Mouse (Mus musculus) intestine, embryonic 14.5 days (tissue): Measurements from ENCODE around the gene Tmem135. TPM values are rescaled to one million over a fixed set of nuclear protein-coding genes. Genes with fewer than 3 reads are reported as not detected.

Source experiments
- ATAC-seq: fragments of 200-750 bp; cut with Nextera tagmentation; replicated peaks from 2 replicates; pipeline ENCODE4 v1.8.0; 2017; ENCODE audit warnings: low read depth, moderate number of reproducible peaks, moderate TSS enrichment, moderate library complexity; ENCODE audit not compliant: low FRiP score, low TSS enrichment
- DNase-seq: peaks from one replicate; pipeline ENCODE4 v3.0.0-alpha.2; 2018; ENCODE audit warnings: low spot score
- H3K27ac ChIP-seq: fragments of 300-500 bp; sonication (generic); 2 replicates; pipeline ENCODE4 v1.5.1; 2014; ENCODE audit warnings: low read depth, mild to moderate bottlenecking, control low read depth
- H3K27me3 ChIP-seq: fragments of 300-500 bp; sonication (generic); replicated peaks from 2 replicates; pipeline ENCODE4 v1.6.1; 2014; ENCODE audit warnings: low read length, control low read depth; ENCODE audit not compliant: control insufficient read depth, insufficient read depth
- H3K36me3 ChIP-seq: fragments of 300-500 bp; sonication (generic); 2 replicates; pipeline ENCODE4 v1.6.1; 2014; ENCODE audit warnings: low read length, control low read depth; ENCODE audit not compliant: control insufficient read depth, insufficient read depth
- H3K4me1 ChIP-seq: fragments of 300-500 bp; sonication (generic); replicated peaks from 2 replicates; pipeline ENCODE4 v1.6.1; 2014; ENCODE audit warnings: low read length, control low read depth, mixed read lengths; ENCODE audit not compliant: control insufficient read depth, insufficient read depth
- H3K4me2 ChIP-seq: fragments of 300-500 bp; sonication (generic); 2 replicates; pipeline ENCODE4 v1.6.1; 2014; ENCODE audit warnings: low read length
- H3K4me3 ChIP-seq: fragments of 300-500 bp; sonication (generic); 2 replicates; pipeline ENCODE4 v1.5.1; 2014; ENCODE audit warnings: low read depth, low read length, control low read depth, mixed read lengths
- H3K9ac ChIP-seq: fragments of 300-500 bp; sonication (generic); 2 replicates; pipeline ENCODE4 v1.6.1; 2014; ENCODE audit warnings: mild to moderate bottlenecking, low read length
- H3K9me3 ChIP-seq: fragments of 300-500 bp; sonication (generic); 2 replicates; pipeline ENCODE4 v1.6.1; 2016; ENCODE audit warnings: low read length, control low read depth; ENCODE audit not compliant: control insufficient read depth
- WGBS: fragments of 180-500 bp; shearing (Covaris S2); extraction: QIAGEN DNeasy Blood & Tissue Kit; methylation state at CpG from one replicate; pipeline ENCODE4 v1.1.7; 2014; 5-methylcytosine and 5-hydroxymethylcytosine counted together
- polyA plus RNA-seq: library from polyadenylated mRNA; unstranded; fragments of >200 nt; fragmentation: Nextera tagmentation; extraction: Ambion mirVana; gene quantifications from 2 replicates; pipeline ENCODE4 v1.2.1, GENCODE M21; 2014

The Tmem135 gene
- polyA plus RNA-seq, 1 experiment from 2014 or later, result 30.4 TPM

DNA sequence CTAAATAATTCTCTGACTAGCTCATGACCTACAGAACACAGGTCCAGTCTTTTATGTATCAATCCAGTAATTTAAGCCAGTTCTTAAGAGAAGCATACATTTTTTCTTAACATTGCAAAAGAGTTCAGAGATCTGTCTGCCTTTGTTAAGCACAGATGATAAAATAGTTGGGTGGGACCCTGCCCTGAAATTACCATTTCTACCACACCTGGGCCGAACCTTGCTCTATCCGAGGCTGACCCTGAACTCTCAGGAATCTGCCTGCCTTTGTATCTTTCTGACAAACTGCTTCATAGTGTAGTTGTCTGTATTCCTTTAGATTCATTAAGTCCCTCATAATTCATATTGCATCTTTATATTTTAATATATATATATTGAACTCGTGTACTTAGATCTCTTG is 87.9 kb downstream of the Tmem135 start:
- WGBS, result 86% methylated on average over 3 of the region's 3 CpGs
- no peak overlapping the region for H3K27ac ChIP-seq
- no peak overlapping the region for H3K4me3 ChIP-seq
- H3K36me3 ChIP-seq, result peaks cover 8% of the 10 kb centered on the region; the same call in 1 of the 2 replicates
- no peak for ATAC-seq
- no peaks in the 10 kb centered on the region for H3K27me3 ChIP-seq
- no peak overlapping the region for H3K4me2 ChIP-seq
- H3K9ac ChIP-seq, result no peak overlapping the region
- H3K4me1 ChIP-seq, result no peaks in the 10 kb centered on the region
- no peak for DNase-seq
- H3K9me3 ChIP-seq, result no peaks in the 10 kb centered on the region; the same call in 1 of the 2 replicates

DNA sequence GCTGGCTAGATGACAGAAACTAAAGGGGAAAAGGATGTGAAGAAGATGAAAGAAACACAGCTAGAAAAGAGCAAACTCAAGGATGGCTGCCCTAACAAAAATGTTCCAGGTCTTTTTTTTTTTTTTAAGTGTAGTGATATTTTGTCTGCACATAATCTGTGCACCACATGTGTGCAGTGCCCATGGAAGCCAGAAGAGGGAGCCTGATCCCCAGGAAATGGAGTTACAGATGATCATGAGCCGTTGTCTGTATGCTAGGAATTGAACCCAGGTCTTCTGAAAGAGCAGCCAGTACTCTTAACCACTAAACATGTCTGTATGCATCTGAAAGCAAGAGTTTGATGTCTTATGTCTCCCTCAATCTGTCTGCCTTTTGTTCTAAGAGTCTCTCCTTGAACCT is 92.5 kb downstream of the Tmem135 start:
- H3K27me3 ChIP-seq, result no peaks in the 10 kb centered on the region
- DNase-seq (no peak), ATAC-seq (no peak)
- H3K27ac ChIP-seq, result no peak overlapping the region
- no peak overlapping the region for H3K4me2 ChIP-seq
- no peak overlapping the region for H3K9ac ChIP-seq
- WGBS, result 96% methylated on average over 1 of the region's 1 CpGs
- H3K36me3 ChIP-seq, result peaks cover 8% of the 10 kb centered on the region; the same call in 1 of the 2 replicates
- no peaks in the 10 kb centered on the region for H3K4me1 ChIP-seq
- H3K4me3 ChIP-seq, result no peak overlapping the region
- no peaks in the 10 kb centered on the region; the same call in 1 of the 2 replicates for H3K9me3 ChIP-seq

DNA sequence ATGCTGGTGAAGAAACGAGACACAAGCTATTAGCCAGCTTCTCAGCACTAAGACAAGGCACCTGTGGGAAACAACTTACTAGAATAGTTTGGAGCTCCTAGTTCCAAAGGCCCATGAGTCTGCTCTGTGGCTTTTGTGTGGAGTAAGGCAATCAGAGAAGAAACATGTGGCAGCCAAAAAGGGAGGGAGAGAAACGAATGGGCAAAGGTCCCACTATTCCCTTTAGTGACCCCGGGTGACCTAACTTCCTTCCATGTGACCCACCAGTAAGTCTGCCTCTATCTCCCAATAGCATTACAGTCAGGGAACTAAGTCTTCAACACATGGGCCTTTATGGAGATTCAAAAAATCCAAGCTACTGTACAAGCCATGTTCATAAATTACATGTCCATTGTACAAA is 95.1 kb downstream of the Tmem135 start:
- Histone ChIP-seq H3K36me3 (peaks cover 8% of the 10 kb centered on the region; the same call in 1 of the 2 replicates), H3K4me3 (no peak overlapping the region), H3K27ac (no peak overlapping the region), H3K9ac (no peak overlapping the region), H3K4me1 (no peaks in the 10 kb centered on the region), H3K9me3 (no peaks in the 10 kb centered on the region; the same call in 1 of the 2 replicates), H3K4me2 (no peak overlapping the region), H3K27me3 (no peaks in the 10 kb centered on the region)
- ATAC-seq (no peak), DNase-seq (no peak)
- 70% methylated on average over 3 of the region's 3 CpGs for WGBS

DNA sequence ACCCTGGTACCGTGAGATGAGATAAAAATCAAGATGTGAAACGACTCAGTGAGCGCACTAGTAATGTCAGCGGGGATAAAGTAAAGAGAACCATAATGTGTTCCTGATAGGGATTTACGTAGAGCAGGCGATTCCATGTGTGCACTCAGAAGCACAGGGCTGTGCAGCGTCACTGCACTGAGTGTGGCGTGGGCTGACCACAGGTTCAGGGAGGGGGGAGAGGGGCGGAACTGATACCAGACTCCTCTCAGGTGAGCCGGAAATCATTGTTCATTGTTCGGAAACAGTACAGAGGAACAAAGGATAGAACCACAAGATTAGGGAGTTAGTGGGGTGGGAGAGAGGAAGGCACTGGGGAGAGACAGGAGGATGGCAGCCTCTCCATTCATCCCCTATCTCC is 95.8 kb downstream of the Tmem135 start:
- no peak for ATAC-seq
- H3K27ac ChIP-seq, result no peak overlapping the region

DNA sequence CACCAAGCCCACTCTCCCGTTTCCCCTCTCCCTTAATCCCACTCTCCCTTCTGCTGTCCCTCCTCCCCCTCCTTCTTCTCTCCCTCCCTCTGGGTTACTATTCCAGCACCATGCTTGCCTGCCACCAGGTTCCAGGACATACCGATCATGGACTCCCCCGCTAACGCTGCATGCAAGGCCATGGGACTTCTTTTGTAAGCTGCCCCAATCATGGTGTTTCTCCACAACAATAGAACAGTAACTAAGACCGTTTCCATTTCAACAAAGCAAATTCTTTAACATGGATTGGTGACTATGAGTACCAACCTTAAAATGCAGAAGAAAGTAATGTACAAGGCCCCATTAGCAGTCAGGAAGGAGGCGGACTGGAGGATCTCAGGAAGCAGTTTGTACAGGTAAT is 97.2 kb downstream of the Tmem135 start:
- no peaks in the 10 kb centered on the region; the same call in 1 of the 2 replicates for H3K9me3 ChIP-seq
- no peaks in the 10 kb centered on the region for H3K4me1 ChIP-seq
- 89% methylated on average over 6 of the region's 6 CpGs for WGBS
- ATAC-seq (no peak), DNase-seq (no peak)
- H3K4me2 ChIP-seq, result no peak overlapping the region
- H3K4me3 ChIP-seq, result no peak overlapping the region
- no peak overlapping the region for H3K9ac ChIP-seq
- H3K27ac ChIP-seq, result no peak overlapping the region
- H3K36me3 ChIP-seq, result no peaks in the 10 kb centered on the region; the same call in none of the 2 replicates
- no peaks in the 10 kb centered on the region for H3K27me3 ChIP-seq

More for the DNA sequence above, 95.8 kb downstream of the Tmem135 start:
- Histone ChIP-seq H3K4me3 (no peak overlapping the region), H3K36me3 (peaks cover 8% of the 10 kb centered on the region), H3K4me2 (no peak overlapping the region), H3K27me3 (no peaks in the 10 kb centered on the region), H3K9ac (no peak overlapping the region), H3K9me3 (no peaks in the 10 kb centered on the region; the same call in 1 of the 2 replicates), H3K4me1 (no peaks in the 10 kb centered on the region)
- 75% methylated on average over 11 of the region's 11 CpGs for WGBS
- DNase-seq, result no peak

DNA sequence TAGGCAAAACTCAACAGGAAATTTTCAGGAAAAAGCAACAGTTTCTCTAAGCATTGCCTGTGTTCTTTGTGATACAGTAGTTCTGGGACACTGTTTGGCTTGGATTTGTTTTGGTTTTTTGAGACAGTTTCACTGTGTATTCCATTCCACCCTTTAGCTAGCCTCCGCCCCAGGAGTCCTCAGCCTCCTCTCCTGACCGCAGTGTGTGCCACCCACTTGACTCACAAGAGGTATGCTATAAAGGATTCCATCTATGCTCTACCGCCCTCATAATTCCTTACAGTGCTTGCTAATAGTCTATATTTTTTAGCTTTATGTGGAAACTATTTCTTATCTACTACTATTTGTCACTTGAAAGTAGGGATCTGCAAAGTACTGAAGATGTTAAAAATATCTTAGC is 99.1 kb downstream of the Tmem135 start:
- Histone ChIP-seq H3K9me3 (no peaks in the 10 kb centered on the region), H3K27me3 (no peaks in the 10 kb centered on the region), H3K9ac (no peak overlapping the region), H3K4me2 (no peak overlapping the region), H3K27ac (no peak overlapping the region), H3K4me3 (no peak overlapping the region), H3K4me1 (no peaks in the 10 kb centered on the region), H3K36me3 (no peaks in the 10 kb centered on the region; the same call in none of the 2 replicates)
- DNase-seq (no peak), ATAC-seq (no peak)
- WGBS, result 88% methylated on average over 3 of the region's 3 CpGs

DNA sequence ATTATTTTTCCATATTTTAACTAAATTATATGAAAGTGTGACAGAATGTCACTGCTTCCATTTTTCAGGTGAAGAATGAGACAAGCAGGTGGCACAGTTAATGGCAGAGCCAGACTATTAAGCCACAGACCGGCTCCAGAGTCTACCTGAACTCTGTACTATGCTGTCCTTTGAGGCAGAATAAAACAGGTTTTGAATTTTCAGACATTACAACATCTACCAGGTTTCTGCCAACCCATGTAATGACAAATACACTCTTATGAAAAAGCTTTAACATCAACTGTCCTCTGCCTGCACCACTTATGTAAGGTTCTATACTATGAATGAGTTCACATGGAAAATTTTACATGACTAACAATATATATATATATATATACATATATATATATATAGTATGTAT is 100.3 kb downstream of the Tmem135 start:
- ATAC-seq (no peak), DNase-seq (no peak)
- no peaks in the 10 kb centered on the region for H3K27me3 ChIP-seq
- WGBS, result 100% methylated on average over 1 of the region's 1 CpGs
- no peak overlapping the region for H3K9ac ChIP-seq
- H3K4me2 ChIP-seq, result no peak overlapping the region
- no peaks in the 10 kb centered on the region for H3K9me3 ChIP-seq
- no peak overlapping the region for H3K4me3 ChIP-seq
- H3K4me1 ChIP-seq, result no peaks in the 10 kb centered on the region
- no peaks in the 10 kb centered on the region; the same call in none of the 2 replicates for H3K36me3 ChIP-seq
- H3K27ac ChIP-seq, result no peak overlapping the region

DNA sequence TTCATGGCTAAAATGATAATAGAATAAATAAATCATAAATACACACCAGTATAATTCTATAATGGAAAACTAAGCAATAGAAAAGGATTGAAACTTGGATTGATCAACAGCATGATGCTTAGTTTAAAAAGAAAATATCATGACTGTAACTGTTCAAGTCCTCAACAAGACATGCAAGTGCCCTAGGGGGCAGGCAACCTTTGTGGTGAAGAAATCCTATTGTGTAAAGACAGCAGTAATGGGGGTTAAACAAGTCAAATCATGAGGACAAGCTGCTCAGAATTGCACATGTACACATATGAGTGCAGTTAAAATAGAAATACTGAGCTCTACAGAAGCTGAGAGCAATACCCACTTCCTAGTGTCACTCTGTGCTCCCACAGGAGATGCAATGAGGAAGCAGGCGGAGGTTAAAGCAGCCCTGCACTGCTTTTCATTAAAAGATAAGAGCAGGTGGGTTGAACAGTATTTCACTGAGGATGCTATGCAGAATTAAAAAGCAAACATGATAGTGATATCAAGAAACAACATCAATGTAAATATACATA is 105.0 kb downstream of the Tmem135 start:
- ATAC-seq, result no peak
- Histone ChIP-seq H3K4me2 (no peak overlapping the region), H3K27ac (no peak overlapping the region), H3K27me3 (no peaks in the 10 kb centered on the region), H3K4me1 (no peaks in the 10 kb centered on the region), H3K4me3 (no peak overlapping the region), H3K9me3 (no peaks in the 10 kb centered on the region), H3K9ac (no peak overlapping the region), H3K36me3 (no peaks in the 10 kb centered on the region; the same call in none of the 2 replicates)
- DNase-seq, result no peak
- WGBS, result 89% methylated on average over 1 of the region's 1 CpGs

DNA sequence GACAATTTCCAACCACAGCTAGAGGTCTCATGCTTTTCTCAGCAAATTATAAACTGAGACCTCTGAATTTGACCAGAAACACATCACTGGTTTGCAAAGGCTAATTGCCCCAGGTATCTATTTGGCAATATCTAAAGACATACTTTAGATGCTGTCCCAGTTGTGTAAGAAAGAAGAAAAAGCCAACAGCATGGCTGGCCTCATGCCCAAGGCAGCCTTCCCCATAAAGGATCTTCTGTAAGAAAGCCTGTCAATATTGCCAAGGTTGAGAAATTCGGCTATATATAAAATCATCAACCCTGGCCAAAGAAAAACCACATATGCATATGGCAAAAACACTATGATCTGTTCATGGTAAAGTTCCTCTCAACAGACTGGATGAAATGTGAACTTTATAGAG is 107.1 kb downstream of the Tmem135 start:
- Histone ChIP-seq H3K9ac (no peak overlapping the region), H3K4me1 (no peaks in the 10 kb centered on the region), H3K27me3 (no peaks in the 10 kb centered on the region), H3K4me2 (no peak overlapping the region), H3K36me3 (no peaks in the 10 kb centered on the region), H3K27ac (no peak overlapping the region), H3K4me3 (no peak overlapping the region), H3K9me3 (no peaks in the 10 kb centered on the region)
- DNase-seq, result no peak
- no peak for ATAC-seq
- 97% methylated on average over 1 of the region's 1 CpGs for WGBS
